Mouse (Mus musculus) CD4-positive, CD25-positive, alpha-beta regulatory T cell, adult 4 months (primary cell): ENCODE data around the gene Ntf5. TPM values are rescaled to one million over a fixed set of nuclear protein-coding genes. Genes with fewer than 3 reads are reported as not detected.

Experiments
- ATAC-seq: one replicate; pipeline ENCODE4 v1.8.0; 2017
- polyA plus RNA-seq, 2 experiments: library from polyadenylated mRNA; unstranded; fragments of 100-300 nt; shearing (Covaris generic); gene quantifications; one replicate each; pipeline ENCODE4 v1.2.1; 2017

Ntf5 gene
- polyA plus RNA-seq: not detected

DNA sequence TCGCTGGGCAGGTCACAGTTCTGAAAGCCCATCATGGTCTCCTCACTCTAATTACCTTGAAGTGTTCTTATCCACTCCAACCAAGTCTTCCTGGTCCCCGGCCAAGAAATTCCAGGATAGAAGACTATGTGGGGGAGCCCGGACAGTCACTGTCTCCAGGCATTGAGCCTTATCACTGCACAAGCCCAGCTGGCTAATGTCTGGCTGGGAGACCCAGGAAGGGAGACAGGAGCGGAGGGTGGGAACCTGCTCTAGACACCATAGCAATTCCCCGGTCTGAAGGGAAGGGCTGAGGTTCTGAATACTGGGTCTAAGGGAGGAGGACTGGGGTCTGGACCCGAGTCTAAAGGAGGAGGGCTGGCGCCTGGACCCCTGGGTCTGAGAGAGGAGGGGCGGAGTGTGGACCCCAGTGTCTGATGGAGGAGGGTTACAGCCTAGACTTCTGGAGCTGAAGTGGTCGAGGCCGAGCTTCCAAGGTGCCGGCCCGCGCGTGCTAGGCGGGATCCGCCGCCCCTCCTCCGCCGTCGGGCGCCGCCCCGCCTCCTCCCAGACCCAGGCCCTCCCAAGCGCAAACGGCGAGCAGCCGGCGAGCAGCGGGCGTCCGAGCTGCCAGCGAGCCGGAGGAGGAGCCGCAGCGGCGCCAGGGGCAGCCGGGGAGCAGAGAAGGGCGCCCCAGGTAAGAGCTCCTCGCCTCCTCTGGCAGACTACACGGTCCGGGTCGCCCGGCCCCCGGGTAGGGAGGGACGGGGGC lies at the start of gene Ntf5:
Gene Ntf5 (plus strand): TSS at position 583 of the 751 bp plus-strand sequence.
- no peak for ATAC-seq

DNA sequence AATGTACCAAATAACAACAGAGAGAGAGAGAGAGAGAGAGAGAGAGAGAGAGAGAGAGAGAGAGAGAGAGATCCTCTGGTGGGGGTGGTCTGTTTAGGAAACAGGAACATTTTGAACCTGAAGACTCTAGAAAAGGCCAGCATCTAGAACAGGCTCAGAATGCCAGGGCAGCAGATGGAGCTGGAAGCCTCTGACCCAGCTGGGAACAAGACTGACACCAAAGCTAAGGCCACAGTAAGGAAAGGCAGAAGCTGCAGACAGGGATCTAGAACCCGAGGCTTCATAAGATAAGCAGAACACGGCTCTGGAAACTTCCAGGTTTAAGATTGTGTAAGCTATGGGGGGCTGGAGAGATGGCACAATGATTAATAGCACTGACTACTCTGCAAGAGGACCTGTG lies 49.5 kb upstream of the Ntf5 start:
- no peak for ATAC-seq

DNA sequence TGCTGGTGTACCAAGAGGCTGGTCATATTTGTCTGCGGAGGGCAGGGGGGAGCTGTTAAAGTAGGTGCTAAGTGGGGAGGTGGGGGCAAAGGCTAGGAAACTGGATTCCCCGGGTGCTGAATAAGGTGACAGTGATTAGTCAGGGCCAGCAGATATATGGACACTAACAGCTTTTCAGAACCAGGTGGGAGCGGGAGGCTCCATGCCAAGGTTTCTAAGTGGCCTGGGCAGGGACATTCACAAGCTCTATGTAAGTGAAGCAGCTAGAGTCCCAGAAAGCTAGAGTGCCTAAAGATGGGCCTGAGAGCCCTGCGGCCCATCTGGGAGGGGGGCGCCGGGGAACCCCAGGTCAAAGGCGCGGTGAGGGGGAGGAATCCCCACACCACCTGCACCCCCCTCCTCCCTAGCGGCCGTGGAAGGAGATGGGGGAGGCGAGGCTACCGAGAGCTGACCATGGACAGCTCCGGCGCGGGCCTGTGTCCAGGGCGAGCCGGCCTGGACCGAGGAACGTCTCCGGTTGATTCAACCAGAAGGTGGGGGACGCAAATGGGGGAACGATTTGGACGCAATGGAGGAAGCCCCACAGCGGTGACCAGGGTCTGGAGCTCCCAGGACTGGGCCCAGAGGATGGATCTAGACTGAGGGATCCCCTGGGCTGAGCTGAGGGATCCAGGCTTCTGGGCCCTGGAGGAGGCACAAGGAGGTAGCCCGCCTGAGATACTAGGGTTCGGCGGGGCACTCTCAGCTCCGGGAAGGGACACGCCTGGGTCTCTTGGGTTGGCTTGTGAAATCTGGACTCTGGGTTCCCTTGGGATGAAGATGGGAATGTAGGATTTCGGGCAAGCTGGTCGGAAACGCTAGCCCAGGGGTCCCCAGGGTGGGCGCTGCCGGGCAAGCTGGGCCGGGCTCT lies 47.5 kb upstream of the Ntf5 start:
- no peak for ATAC-seq

DNA sequence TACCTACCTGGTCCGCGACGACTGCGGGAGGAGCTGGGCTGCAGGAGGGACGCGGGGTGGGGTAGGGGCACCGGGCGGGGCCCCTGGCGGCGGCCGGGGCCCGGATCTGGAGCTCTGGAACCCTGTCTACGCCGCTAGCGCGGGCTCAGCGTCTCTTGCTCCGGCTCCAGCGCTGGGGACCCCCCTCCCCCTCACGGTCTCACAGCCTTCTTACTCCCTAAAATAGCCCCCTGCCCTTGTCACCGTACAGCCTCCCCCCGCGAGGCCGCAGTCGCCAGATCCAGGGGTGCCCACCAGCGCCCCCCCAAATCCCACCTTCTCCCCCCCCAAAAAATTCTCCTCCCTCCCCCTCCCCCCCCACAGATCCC lies 46.9 kb upstream of the Ntf5 start, which contains the start of gene Ppfia3:
Gene Ppfia3 (minus strand): TSS at position 368 of the 368 bp plus-strand sequence.
- ATAC-seq: no peak

DNA sequence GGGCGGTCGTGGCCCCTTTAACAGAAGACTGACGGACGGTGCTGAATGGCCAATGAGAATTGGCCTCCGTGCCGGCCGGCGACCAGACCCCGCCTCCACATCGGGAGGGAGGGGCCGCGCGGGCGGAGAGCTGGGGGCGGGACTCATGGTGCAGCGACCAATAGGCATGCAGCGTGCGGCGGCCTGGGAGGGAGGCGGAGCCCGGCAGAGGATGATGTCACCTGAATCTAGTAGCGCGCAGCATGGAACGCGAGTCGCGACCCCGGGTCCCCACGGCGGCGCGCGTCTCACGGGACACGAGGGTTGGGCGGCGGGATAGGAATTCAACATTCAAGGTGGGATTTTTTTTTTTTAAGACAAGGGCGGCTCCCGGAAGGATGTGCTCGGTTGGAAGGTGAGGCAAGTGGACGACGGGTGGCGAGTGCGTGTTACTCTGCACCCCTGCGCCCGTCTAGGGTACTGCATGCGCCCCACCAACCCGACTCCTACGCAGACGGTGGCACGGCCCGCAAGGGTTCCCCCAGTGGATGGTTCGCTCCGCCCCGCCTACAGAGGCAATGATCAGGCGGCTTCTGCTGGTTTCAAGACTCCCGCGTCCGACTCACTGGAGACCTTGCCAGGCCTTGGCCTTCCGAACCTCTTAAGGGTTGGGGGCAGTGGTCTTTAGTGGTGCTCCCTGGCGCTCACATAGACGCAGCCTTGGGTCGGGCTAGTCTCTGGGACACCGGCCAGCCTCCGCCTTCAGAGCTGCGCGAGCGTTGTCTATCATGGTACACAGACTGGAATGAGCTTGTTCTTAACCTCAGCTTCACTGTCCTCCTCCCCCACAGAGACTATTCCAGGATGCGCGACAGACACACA lies 46.2 kb upstream of the Ntf5 start:
- peak; percentile 86 for ATAC-seq

DNA sequence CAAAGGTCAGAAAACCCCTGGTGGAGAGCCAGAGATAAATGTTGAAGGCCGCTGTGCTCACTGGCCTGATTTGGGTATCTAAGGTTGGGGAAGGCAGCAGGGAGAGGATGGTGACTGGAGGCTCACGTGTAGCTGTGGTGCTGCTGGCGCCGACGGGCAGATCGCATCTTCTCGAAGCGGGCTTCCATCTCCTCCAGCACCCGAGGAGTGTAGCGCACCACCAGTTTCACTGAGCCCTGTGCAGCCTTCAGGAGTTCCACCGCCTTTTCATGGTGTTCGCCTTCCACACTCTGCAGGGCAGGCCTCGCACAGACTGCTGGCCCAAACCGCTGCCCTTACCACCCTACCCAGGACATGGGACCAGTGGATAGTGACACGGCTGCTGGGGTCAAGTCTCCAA lies 45.3 kb upstream of the Ntf5 start:
- ATAC-seq: no peak

DNA sequence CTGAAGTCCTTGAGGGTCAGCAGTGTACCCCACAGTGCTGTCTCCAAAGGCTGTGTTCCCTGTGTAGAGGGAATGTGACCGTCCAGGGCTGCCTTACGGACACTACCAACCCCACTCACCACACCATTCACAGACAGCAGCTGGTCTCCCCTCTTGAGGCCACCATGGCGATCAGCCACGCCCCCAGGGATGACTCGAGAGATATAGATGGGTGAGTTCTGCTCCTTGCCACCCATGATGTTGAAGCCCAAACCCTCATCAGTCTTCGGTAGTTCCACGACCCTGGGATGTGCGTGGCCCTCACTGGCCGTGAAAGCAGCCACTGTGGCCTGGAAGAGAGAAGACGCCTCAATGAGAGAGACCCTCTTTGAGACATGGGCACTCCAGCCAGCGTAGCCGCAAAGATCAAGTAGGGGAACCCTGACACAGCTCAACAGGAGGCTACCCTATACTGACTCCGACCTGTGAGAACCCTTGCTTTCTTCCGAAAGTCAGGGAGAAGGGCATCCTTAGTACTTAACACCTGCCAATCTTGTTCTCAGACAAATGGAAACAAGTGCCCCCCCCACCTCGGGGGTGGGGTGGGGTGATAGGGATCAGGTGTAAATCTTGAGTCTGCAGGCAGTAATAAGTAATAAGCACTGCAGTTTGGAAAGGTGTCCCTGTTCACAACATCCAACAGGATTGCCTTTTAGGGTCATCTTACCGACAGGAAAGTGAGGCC lies 44.3 kb upstream of the Ntf5 start:
- no peak for ATAC-seq

DNA sequence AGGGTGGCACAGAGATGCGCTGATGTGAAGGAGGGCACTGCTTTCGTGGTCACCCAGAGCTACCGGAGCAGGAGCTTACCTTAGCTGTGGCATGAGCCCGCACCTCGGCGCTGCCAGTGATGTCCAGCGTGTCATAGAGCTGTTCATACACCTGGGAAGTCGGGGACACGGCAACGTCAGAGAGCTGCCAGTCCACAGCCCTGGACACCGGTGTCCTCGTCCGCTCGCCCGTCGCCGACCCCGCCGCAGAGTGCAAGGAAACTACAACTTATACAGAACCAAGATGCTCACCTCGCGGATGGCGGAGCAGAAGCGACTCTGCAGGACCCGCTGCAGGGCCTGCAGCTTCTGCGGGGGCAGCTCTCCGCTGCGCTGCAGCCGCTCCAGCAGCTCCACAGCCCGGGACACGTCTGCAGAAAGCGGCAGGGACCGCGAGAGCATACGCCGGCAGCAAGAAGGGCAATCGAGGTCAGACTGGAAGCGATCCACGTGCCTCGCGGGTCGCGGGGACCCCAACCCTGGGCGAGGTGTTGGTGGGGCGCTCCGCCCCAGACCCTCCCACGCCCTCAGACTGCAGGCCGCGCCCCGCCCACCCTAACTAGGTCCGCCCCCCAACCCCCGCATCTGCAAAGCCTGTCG lies 43.5 kb upstream of the Ntf5 start:
- ATAC-seq: no peak

DNA sequence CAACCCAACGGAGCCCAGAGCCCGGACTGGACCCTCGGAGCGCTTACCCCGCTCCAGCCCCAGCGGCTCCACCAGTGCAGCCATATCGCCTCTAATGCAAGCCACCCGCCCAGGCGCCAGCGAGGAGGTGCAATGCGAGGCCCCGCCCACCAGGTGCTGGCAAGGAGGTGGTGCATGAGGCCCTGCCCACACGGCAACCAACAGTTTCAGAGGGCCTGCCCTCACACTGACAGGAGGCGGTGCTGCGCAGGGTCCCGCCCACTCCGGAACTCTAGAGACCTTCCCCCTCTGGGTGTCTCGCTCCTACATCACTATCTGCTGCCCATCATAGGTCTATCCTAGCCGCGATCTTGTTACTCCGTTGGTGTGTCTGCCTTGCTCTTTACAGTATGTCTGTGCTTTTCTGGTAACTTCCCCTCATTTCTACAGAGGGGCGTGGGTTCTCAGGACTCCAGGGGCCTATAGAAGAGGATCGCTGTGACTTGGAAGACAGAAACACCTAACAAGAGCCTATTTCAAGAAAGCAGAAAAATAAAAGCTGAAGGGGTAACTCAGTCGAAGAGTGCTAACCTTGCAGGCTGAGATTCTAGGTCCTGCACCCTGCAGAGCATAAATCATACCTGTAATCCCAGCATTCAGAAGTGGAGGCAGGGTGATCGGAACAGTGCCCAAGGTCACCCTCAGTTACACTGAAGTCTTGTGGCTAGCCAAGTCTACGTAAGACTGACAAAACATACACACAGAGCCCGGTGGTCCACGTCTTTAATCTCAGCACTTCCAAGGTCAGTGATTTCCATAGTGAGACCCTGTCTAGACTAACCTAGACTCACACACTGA lies 42.8 kb upstream of the Ntf5 start, which contains the start of gene Lin7b:
Gene Lin7b (minus strand): TSS at position 109 of the 837 bp plus-strand sequence.
- ATAC-seq: peak; percentile 62

DNA sequence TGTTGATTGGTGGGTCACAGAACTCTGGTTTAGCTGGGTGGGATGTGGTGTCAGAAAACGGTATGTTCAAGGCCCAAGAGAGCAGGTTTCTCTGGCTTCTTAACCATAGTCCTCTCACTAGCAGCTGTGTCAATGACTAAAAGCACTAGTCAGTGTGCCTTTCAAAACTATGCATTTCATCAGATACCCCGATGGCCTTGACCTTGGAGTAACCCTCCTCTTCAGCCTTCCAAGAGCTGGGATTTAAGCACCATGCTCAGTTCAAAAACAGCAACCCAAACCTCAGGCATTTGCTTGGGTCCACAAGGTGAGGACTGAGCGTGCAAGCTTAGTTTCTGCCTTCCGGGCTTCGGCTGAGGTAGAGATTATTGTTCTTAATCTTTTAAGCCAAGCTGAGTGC lies 41.1 kb upstream of the Ntf5 start:
- ATAC-seq: no peak

DNA sequence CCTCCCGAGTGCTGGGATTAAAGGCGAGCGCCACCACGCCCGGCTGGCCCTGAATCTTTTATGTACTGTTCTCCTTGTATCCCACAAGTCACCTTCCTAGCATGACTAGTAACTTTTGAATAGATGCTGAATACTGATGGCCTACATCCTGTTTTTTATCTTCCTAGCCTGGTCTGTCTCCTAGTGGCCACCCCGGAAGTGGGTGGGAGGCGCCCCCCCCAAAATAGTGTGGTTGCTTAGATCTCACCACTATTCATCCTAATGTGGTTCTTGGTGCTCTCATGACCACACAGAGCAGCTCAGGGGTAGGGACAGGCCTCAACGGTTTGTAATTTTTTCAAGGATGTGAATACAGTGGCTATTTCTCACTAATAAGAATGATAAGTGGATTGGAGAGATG lies 38.9 kb upstream of the Ntf5 start:
- ATAC-seq: peak; percentile 35

DNA sequence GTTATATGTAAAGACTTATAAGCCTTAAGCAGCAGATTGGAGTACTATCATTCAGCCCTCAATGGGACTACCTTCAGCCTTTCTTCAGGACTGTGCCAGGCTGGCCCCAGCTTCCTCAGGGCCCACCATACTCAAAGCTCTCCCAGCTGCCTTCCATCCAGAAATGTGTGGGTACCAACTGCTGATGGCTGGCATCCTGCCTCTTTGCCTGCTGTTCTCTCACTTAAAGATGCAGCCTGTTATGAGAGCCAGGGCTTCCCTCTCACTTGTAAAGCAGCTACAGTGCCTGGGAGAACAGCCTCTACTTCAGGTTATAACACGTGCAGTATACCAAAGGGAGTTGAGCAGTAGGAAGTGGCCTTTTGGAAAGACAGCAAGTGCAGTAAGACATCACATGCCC lies 37.4 kb upstream of the Ntf5 start:
- no peak for ATAC-seq

DNA sequence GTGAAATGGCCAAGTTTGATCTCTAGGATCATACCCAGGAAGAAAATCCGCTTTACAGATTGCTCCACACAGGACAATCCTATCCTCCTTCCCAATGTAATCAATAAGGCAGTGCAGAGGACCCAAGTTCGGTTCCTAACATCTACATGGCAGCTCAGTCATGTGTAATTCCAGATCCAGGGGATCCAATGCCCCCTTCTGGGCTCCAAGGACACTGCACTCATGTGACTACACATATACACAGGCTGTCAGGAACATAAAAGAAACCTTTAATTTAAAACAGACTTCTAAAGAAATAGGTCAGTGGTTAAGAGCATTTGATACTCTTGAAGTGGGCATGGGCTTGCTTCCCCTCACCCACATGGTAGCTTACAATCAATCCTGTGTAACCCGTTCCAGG lies 27.4 kb upstream of the Ntf5 start:
- ATAC-seq: no peak

DNA sequence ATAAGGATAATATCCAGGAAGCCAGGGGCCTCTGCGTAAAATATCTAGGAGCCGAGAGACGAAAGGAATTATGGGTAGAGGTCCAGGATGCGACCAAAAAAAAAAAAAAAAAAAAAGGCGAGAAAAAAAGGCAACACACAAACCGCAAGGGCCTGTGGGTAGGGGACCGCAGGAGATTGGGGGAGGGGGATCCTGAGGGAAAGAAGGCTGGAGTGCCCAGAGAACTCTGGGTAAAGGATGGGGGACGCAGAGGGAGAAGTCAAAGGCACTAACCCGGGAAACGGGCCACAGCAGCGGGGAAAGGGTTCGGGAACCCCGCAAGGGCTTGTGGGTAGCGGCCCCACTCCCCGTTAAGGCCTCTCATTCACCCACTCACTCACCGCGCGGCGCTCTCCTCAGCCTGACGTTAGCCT lies 18.4 kb upstream of the Ntf5 start:
- ATAC-seq: peak; percentile 60

DNA sequence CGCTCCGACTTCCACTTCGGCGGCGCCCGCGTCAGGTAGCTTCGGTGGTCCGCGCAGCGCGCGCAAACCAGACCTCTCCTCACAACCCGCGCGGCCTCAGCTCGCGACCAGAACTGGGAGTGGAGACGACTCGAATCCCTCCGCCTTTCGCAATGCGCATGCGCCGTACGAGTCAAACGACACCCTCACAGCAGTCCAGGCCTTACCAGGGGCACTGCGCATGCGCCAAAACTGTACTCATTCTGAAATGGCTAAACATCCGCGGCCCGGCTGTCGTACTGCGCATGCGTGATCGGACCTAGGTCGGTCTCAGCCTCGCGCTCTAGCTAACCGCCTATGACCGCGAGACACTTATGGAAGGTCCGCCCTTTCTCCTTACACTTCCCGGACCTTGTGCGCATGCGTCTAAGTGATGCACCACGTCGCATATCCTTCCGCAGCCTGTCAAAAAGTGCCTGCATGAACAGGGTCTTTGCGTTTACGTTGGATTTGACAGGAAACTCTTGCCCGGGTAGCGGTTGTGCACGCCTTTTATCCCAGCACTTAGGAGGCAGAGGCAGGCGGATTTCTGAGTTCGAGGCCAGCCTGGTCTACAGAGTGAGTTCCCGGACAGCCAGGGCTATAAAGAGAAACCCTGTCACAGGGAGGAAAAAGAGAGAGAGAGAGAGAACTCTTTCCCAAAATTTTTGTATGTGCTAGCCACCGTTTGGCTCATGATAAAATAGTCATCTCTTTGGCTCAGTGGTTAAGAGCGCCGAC lies 17.7 kb upstream of the Ntf5 start, which contains the start of gene Snrnp70:
Gene Snrnp70 (minus strand): TSS at position 165 of the 759 bp plus-strand sequence.
- peak; percentile 93 for ATAC-seq

DNA sequence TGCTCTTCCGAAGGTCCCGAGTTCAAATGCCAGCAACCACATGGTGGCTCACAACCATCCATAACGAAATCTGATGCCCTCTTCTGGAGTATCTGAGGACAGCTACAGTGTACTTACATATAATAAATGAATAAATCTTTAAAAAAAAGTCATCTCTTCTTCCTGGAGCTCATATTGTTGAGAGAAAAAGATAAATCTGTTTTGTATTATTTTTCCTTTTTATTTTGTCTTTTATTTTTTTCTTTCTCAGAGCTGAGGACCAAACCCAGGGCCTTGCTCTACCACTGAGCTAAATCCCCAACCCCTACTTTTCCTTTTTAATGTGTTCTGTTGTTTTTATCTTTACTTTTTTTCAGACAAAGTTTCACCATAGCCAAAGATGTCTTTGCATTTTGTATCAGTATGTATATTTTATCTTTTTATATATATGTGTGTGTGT lies 17.1 kb upstream of the Ntf5 start:
- peak; percentile 40 for ATAC-seq

DNA sequence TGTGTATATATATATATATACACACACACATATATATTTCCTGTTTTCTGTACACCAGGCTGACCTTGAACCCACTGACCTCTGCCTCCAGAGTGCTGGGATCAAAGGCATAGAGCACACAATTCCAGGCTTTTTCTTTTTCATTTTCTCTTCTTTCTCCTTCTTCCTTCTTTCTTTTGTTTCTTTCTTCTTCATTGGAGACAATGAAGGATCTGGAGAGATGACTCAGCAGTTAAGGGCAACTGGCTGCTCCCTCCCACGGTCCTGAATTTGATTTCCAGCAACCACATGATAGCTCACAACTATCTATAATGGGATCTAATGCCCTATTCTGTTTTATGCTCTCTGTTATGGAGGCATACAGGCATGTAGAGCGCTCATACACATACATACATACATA lies 16.7 kb upstream of the Ntf5 start:
- no peak for ATAC-seq

DNA sequence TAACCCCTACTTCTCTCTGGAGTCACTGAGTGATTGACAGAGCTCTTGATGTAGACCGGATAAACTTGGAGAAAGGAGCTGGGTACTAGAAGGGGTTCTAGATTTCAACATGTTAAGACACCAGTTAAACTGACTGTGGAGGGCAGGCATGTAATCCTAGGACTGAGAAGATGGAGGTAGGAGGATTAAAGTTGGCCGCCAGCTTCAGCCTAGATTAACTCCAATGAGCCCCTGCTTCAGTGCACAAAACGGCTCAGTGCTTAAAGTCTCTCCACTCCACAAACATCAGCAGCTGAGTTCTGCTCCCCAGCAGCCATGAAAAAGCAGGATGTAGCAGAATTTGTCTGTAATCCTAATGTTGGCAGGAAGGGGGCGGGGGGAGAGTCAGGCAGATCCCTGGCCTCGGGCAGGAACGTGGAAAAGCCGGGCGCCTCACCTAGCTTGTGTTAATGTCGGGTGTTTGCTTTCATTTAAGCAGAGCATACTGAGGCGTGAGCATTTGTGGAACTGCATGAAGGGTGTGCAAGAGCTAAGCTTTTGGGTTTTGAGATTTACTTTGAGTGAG lies 11.9 kb upstream of the Ntf5 start:
- no peak for ATAC-seq
